Mouse (Mus musculus) stomach, postnatal 0 days (tissue): ENCODE results near the gene Anp32a. TPM values are rescaled to one million over a fixed set of nuclear protein-coding genes. Genes with fewer than 3 reads are reported as not detected.

Experiments used
- ATAC-seq: fragments of 200-750 bp; cut with Nextera tagmentation; 2 replicates; pipeline ENCODE4 v1.8.0; 2017; ENCODE audit not compliant: low FRiP score, low TSS enrichment
- DNase-seq: peaks from one replicate; pipeline ENCODE4 v3.0.0-alpha.2; 2016; ENCODE audit warnings: low spot score
- H3K27ac ChIP-seq: fragments of 300-500 bp; sonication (generic); replicated peaks from 2 replicates; pipeline ENCODE4 v1.5.1; 2014; ENCODE audit warnings: mild to moderate bottlenecking, control low read depth
- H3K27me3 ChIP-seq: fragments of 300-500 bp; sonication (generic); 2 replicates; pipeline ENCODE4 v1.6.1; 2014; ENCODE audit warnings: low read length; ENCODE audit not compliant: control insufficient read depth, insufficient read depth
- H3K36me3 ChIP-seq: fragments of 300-500 bp; sonication (generic); 2 replicates; pipeline ENCODE4 v1.6.1; 2014; ENCODE audit warnings: low read length, mixed read lengths; ENCODE audit not compliant: control insufficient read depth, insufficient read depth
- H3K4me1 ChIP-seq: fragments of 300-500 bp; sonication (generic); replicated peaks from 2 replicates; pipeline ENCODE4 v1.6.1; 2014; ENCODE audit warnings: antibody characterized with exemption; ENCODE audit not compliant: control insufficient read depth, insufficient read depth
- H3K4me2 ChIP-seq: fragments of 300-500 bp; sonication (generic); replicated peaks from 2 replicates; pipeline ENCODE4 v1.6.1; 2014; ENCODE audit warnings: low read depth, mild to moderate bottlenecking, control low read depth, moderate library complexity
- H3K4me3 ChIP-seq: fragments of 300-500 bp; sonication (generic); 2 replicates; pipeline ENCODE4 v1.5.1; 2014; ENCODE audit warnings: low read depth, low read length, control low read depth
- H3K9ac ChIP-seq: fragments of 300-500 bp; sonication (generic); 2 replicates; pipeline ENCODE4 v1.6.1; 2014; ENCODE audit warnings: mild to moderate bottlenecking, low read length, control low read depth, mixed read lengths
- H3K9me3 ChIP-seq: fragments of 300-500 bp; sonication (generic); 2 replicates; pipeline ENCODE4 v1.6.1; 2016; ENCODE audit warnings: low read length; ENCODE audit not compliant: control insufficient read depth
- CTCF ChIP-seq: IDR thresholded peaks from 2 replicates; pipeline ENCODE4 v1.5.1; 2016; ENCODE audit warnings: antibody characterized with exemption, low read depth, mild to moderate bottlenecking, moderate library complexity
- EP300 ChIP-seq: optimal IDR thresholded peaks from 2 replicates; pipeline ENCODE3; 2016; ENCODE audit warnings: antibody characterized with exemption
- WGBS: fragments of 180-500 bp; shearing (Covaris S2); extraction: QIAGEN DNeasy Blood & Tissue Kit; methylation state at CpG from one replicate; pipeline ENCODE4 v1.1.7; 2014; 5-methylcytosine and 5-hydroxymethylcytosine counted together
- polyA plus RNA-seq: library from polyadenylated mRNA; unstranded; fragments of >200 nt; fragmentation: Nextera tagmentation; extraction: Ambion mirVana; gene quantifications from 2 replicates; pipeline ENCODE4 v1.2.1, GENCODE M21; 2015

The Anp32a gene
- polyA plus RNA-seq, 1 experiment from 2014 or later, result 89.9 TPM

DNA sequence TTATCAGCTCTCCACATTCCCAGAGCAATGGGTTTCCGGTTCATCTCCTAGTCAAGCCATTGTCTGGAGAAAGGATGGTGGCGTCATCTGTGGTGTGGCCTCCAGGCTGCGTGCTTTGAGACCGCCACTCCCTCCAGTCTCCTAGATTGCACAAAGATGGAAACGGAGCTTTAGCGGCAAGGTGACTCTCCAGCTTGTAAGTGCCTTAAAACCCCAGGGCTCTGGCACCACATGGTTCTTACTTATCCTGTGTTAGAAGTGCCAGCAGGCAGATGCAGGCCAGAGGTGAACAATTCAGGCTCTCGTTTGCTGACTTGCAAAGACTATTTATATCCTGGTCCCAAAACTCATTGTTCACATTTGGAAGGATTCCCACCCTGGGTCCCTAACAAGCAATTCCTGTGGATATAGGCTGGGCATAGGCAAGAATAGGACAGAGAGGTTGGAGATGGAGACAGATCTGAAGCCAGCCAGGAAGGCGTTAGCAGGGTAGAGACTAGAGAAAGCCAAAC is 40.4 kb downstream of the Anp32a start:
- ATAC-seq, result peak; percentile 64
- Histone ChIP-seq H3K4me2 (no peak overlapping the region), H3K4me1 (no peaks in the 10 kb centered on the region), H3K9ac (no peak overlapping the region), H3K36me3 (peaks cover 7% of the 10 kb centered on the region), H3K4me3 (no peak overlapping the region), H3K27ac (peak overlapping the region; percentile 58; the same call in 1 of the 2 replicates), H3K9me3 (no peaks in the 10 kb centered on the region), H3K27me3 (no peaks in the 10 kb centered on the region)
- no peak for DNase-seq
- TF ChIP-seq CTCF, result no peak
- TF ChIP-seq EP300, result no peak
- 46% methylated on average over 8 of the region's 8 CpGs for WGBS

DNA sequence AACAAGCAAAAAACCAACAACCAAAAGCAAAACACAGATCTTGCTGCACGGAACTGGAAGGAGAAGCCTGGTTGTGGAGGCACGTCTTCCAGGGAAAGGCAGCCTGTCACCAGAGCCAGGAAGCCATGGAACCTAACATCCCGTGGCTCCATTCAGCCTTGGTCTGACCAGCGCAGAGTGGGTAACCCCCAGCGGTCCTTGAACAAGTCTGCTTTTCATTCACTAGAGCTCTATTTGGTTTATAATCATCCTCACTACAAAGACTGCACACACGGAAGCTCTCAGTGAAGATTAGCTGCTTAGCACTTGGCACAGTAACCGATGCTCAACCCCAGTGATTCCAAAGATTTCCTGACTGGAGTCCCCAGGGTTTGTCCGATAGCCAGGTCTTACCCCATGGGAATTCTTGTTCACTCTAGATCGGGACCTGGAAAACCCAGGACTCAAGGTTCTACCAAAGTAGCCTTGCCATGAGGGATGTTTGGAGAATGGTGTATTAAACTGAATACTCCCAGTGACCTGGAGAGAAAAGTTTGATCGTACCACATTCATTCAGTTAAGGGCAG is 41.5 kb downstream of the Anp32a start:
- Histone ChIP-seq H3K27me3 (no peaks in the 10 kb centered on the region), H3K36me3 (peaks cover 3% of the 10 kb centered on the region; the same call in 1 of the 2 replicates), H3K9me3 (no peaks in the 10 kb centered on the region), H3K4me3 (no peak overlapping the region), H3K9ac (no peak overlapping the region), H3K4me2 (no peak overlapping the region), H3K4me1 (no peaks in the 10 kb centered on the region), H3K27ac (no peak overlapping the region)
- TF ChIP-seq EP300, result no peak
- TF ChIP-seq CTCF, result no peak
- DNase-seq (no peak), ATAC-seq (no peak)
- 71% methylated on average over 10 of the region's 10 CpGs for WGBS

DNA sequence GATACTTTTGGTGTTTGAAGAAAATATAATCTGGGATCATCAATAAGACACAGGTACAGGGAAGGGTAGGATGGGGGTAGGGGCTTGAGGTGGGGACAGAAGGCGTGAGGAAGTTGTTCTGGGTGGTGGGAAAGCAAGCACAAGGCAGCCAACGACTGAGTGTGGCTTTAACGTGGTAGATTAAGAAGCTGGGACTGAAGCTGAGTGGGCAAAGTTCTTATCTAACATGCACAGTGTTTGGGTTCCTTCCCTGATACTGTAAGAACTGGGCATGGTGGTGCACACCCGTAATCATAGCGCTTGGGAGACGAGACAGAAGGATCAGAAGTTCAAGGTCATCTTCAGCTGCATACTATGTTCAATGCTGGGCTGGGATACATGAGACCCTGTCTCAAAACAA is 44.0 kb downstream of the Anp32a start:
- no peak overlapping the region for H3K27ac ChIP-seq
- H3K9me3 ChIP-seq, result no peaks in the 10 kb centered on the region
- no peaks in the 10 kb centered on the region for H3K4me1 ChIP-seq
- 79% methylated on average over 6 of the region's 6 CpGs for WGBS
- no peaks in the 10 kb centered on the region for H3K27me3 ChIP-seq
- no peak for DNase-seq
- H3K4me2 ChIP-seq, result no peak overlapping the region
- no peak overlapping the region for H3K9ac ChIP-seq
- ATAC-seq, result no peak
- no peaks in the 10 kb centered on the region for H3K36me3 ChIP-seq
- TF ChIP-seq CTCF, result no peak
- TF ChIP-seq EP300, result no peak
- no peak overlapping the region for H3K4me3 ChIP-seq

DNA sequence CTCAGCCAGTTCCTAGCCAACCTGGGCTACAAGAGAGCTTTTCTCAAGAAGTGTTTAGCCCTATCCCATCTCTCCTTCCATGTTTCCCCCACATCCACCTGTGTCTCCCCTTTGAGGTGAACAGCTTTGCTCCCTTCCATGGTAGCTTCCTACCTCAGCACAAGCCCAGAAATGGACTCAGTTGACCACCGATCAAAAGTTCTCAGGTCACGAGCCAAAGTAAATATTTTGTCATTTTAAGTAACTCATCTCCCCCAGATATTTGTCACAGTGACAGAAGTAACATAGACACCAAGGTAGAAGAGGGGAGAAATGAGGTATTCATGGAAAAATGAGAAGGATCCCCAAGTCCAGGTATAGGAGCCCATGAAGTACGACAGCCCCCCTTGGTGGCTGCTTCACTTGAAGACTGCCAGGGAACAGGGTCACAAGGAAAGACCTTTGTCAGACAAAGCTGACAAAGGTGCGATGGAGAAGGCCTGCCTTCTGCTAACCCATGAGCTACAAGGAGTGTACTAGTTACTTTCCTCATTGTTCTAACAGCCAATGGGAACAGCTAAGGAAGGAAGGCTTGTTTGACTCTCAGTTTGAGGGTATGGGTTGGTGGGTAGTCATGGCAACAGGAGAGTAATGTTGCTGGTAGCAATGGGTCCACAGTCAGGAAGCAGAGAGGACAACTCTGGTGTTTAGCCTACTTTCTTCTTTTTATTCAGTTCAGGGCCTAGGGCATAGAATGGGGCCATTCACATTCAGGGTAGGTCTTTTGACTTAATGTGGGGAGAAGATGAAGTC is 44.8 kb downstream of the Anp32a start:
- ATAC-seq, result no peak
- 68% methylated on average over 4 of the region's 4 CpGs for WGBS
- no peaks in the 10 kb centered on the region for H3K27me3 ChIP-seq
- H3K9ac ChIP-seq, result no peak overlapping the region
- no peak overlapping the region for H3K27ac ChIP-seq
- TF ChIP-seq EP300 (no peak), CTCF (no peak)
- no peaks in the 10 kb centered on the region for H3K36me3 ChIP-seq
- DNase-seq, result no peak
- no peaks in the 10 kb centered on the region for H3K9me3 ChIP-seq
- no peak overlapping the region for H3K4me2 ChIP-seq
- no peak overlapping the region for H3K4me3 ChIP-seq
- no peaks in the 10 kb centered on the region for H3K4me1 ChIP-seq

DNA sequence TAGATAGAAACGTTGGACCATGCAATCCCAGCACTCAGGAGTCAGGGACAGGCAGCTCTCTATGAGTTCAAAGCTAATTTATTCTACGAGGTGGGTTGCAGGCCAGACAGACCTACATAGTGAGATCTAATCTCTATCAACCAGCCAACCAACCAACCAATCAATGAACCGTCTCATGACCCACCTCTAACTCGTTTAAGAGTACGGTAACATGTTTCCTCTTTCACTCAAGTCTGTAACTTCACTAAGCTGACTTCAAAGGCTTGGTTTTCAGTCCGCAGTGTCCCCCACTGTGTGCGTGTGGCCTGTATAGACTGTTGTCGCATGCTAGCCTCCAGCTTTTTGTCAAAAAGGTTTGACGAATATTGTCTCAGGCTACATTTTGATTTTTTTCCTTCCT is 48.6 kb downstream of the Anp32a start:
- no peak overlapping the region for H3K4me2 ChIP-seq
- WGBS, result 71% methylated on average over 9 of the region's 9 CpGs
- no peaks in the 10 kb centered on the region for H3K9me3 ChIP-seq
- no peaks in the 10 kb centered on the region for H3K27me3 ChIP-seq
- TF ChIP-seq EP300 (no peak), CTCF (no peak)
- no peaks in the 10 kb centered on the region for H3K36me3 ChIP-seq
- DNase-seq, result no peak
- H3K4me1 ChIP-seq, result no peaks in the 10 kb centered on the region
- H3K4me3 ChIP-seq, result no peak overlapping the region
- no peak for ATAC-seq
- no peak overlapping the region for H3K27ac ChIP-seq
- H3K9ac ChIP-seq, result no peak overlapping the region

DNA sequence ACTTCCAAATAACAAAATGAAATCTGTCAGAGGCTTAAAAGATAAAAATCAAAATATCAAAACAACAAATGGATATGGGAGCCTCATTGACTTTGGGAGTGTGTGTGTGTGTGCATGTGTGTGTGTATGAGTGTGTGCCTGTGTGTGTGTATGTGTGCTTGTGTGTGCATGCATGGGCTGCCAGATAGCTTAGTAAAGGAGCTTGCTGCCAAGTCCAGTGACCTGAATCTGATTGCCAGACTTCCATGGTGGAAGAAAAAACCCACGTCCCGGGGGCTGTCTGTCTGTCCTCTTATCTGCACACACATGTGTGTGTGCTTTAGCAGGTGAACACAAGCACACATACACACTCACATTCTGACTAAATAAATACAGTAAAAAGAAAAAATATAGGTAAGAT is 52.4 kb downstream of the Anp32a start:
- WGBS, result 50% methylated on average over 2 of the region's 2 CpGs
- Histone ChIP-seq H3K36me3 (no peaks in the 10 kb centered on the region), H3K27me3 (no peaks in the 10 kb centered on the region), H3K9ac (no peak overlapping the region), H3K4me2 (no peak overlapping the region), H3K4me1 (no peaks in the 10 kb centered on the region), H3K4me3 (no peak overlapping the region), H3K9me3 (no peaks in the 10 kb centered on the region), H3K27ac (no peak overlapping the region)
- DNase-seq (no peak), ATAC-seq (no peak)
- TF ChIP-seq EP300 (no peak), CTCF (no peak)
